Mouse (Mus musculus): Measurements from ENCODE around the gene Ppp1r18. TPM values are rescaled to one million over a fixed set of nuclear protein-coding genes. Genes with fewer than 3 reads are reported as not detected.

The Ppp1r18 gene
- total RNA-seq, 2 experiments from 2014 or later = 35.4 to 35.6 TPM

DNA sequence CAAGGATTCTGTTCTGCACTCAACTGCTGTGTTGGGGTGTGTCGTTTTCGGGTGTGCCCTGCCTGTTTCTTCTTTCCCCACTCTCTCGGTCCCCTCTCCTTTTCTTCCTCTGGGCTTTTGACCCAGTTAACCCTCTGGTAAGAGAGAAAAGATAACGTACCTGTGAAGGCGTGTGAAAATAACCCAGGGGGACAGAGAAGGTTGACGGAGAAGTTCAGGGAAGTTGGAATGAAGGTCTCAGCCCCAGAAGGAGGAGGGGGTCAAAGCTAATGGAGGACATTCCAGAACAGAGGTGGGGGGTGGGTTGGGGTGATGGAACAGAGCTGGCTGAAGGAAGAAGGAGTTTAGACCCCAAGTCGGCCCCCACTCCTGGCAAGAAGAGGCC is 3.6 kb downstream of the Ppp1r18 start:
- DNase-seq = no peak

DNA sequence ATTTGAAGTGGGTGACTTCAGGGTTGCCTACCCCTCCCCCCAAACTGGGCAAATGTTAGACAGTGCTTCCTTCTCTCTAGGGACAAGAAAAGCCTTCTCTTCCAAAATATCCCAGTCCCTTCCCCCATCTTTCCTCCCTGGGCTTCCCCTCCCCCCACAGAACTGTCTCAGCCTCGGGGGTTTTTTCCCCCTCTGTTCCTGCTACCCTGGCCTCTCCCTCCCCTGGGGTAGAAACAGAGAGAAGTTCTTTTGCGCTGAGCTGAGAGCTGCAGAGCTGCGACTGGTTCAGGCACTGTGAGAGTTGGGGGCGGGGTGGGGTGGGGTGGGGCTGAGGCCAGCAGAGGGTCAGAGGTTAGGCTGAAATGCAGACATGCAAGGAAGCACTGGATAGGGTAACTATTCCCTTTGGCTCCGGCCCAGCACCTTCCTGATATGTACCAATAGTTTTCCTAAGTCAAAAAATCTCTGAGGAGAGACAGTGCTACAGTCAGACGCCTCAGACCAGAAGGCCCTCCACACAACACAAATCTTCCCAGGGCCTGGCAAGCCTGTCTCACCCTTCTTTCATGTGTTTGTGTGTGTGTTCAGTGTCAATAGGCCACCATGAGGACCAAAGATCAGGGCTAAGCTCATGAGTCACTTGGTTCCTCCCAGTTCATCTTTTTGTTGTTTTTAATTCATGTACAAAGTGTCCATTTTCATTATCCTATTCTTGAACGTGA is 4.1 kb downstream of the Ppp1r18 start:
- peak; percentile 61 for DNase-seq

GRCm38 (mm10) chr17:35870151-35870883 is 4.9 kb downstream of the Ppp1r18 start:
- DNase-seq = peak; percentile 69

DNA sequence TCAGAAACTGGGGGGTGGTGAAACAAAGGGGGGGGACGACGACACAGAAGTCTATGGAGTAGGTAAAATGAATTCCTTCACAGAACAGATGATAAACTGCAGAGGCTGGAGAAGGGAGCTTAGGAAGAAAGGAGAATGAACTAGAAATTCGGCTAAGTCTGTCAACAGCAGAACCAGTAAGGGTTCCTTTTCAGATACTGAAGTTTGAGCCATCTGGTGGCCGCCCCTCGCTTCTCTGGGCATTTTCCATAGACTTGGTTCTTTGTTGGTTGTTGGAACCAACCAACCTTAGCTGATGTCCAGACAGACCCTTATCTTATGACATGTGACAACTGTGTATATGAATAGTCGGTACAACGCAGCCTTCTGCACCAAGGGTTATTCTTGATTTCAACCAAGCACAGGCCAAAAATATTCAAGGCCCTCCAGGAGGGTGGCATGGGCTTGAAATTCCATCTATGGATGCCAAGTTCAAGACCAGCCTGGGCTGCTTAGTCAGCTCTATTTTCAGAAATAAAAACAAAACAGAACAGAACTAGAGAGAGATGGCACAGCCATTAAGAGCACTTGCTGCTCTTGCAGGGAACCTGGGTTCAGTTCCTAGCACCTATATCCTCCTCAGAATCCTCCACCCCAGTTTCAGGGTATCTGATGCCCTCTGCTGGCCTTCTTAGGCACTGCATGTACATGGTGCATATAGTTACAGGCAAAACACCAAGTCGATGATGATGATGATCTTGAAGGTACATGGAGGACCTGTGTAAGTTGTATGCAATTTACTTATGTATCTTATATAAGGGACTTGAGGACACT is 5.7 kb downstream of the Ppp1r18 start:
- peak; percentile 48 for DNase-seq

GRCm38 (mm10) chr17:35873774-35874519 is 8.6 kb downstream of the Ppp1r18 start:
- DNase-seq = peak; percentile 95

DNA sequence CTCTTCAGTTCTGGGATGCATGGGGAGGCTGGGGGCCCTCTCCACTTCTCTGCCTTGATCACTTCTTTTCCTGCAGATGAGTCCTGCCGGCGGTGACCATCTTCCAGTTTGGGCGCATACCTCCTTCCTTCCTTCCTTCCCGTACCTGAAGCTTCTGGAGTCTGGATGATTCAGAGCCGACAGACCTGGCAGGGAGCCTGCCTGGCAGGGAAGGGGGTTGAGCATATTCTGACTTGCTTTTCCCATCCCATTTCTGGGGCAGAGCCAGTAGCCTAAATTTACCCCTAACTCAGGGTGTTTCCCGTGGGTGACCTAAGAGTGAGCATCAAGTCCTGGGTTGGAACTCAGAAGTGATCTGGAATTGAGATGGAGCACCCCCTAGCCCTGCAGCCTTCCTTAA is 9.3 kb downstream of the Ppp1r18 start:
- no peak for DNase-seq

- peak; percentile 97 for DNase-seq
These were observed 14.1 kb downstream of the Ppp1r18 start, which contains the start of gene Dhx16 for GRCm38 (mm10) chr17:35879245-35880057. Dhx16 (plus strand) TSS chr17:35879819.

GRCm38 (mm10) chr17:35882924-35883323 is 17.5 kb downstream of the Ppp1r18 start:
- no peak for DNase-seq

DNA sequence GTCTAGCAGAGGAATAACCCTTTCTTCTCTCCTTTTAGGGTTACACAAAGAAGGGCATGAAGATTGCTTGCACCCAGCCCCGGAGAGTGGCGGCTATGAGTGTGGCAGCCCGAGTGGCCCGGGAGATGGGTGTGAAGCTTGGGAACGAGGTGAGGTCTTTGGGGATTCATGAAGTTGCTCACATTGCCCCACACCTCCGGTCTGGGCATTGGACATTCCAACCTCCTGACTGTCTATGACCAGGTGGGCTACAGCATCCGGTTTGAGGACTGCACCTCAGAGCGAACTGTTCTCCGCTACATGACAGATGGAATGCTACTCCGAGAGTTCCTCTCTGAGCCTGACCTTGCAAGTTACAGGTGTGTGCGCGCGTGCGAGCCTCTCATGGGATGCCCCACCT is 18.4 kb downstream of the Ppp1r18 start:
- DNase-seq = no peak

GRCm38 (mm10) chr17:35887725-35888124 is 22.3 kb downstream of the Ppp1r18 start:
- DNase-seq = no peak

DNA sequence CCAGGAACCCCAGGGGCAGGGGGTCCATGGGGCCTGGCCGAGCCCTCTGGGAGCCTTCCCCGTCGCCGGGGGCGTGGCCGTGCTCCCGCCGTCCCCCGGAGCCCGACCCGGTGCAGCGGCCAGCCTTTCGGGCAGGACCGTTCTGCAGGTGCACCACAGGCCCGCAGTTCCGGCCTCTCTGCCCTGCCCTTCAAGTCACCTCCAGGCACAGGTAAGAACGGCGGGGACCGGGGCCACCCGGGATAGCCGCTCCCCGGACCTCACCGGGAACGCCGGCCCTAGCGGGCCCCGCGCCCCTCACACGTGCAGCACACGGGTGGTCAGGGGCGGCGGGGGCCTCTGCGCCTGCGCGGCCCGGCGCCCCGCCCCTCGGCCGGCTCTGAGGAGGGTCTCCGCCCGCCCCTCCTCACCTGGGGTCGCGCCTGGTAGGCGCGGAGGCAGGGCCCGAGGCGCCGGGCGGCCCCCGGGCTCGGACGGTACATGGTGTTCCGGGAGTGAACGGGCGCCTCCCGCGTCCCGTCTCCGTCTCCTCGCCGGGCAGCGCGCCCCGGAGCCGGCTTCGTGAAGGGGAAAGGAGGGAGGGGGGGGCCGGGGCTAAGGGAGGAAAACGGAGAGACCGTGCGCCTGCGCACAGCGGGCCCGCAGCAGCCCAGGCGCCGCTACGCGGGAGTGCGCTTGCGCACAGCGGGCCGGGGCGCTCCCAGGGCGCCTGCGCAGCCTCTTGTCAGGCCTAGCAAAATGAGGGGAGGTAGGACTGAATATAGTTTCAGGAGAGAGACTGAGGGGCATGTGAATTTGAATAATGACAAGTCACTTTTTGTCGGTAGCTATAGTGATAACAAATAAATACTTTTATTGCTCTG is 31.6 kb downstream of the Ppp1r18 start, which contains the start of gene 2310061I04Rik:
2310061I04Rik (minus strand) TSS at position 651 of the 863 bp plus-strand sequence.
- peak; percentile 94 for DNase-seq

DNA sequence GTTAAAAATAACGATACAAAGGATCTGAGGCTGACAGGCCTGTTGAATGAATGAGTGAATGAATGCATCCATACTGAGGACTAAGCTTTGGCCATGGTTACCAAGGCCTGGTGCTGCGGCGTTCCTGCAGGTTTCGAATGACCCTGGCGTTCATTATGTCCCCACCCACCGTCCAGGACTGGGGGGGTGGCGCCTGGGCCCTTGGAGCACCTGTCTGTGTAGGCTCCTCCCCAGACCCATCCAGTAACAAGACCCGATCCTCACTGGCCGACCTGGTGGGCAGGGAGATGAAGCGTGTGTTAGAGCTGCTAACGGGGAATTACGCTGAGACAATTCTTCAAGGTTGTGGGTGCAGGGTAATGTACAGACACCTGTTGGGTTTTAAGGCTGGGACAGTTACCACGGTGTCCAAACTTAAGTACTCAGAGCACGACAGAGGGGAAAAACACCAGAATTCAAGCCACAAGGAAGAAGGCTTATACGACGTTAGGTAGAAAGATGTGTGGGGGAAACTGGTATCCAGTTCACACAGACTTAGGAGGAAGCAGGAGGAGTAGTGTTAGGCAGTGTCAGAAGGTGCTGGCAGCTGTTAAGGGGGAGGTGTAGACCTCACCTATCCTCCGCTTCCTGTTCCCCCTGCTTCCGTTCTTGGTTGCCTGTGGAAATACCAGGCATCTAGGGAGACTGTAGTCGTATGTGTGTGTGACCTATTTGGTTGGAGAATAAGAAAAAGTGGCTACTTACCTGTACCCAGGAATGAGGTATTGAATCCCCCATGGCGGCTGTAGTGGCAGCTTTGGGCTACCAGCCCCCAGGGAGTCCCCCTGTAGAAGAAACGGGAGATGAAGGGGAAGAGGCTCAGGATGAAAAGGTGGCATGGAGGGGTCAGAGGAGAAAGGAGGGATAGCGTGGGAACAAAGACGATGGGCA is 32.5 kb downstream of the Ppp1r18 start:
- DNase-seq = peak; percentile 25

DNA sequence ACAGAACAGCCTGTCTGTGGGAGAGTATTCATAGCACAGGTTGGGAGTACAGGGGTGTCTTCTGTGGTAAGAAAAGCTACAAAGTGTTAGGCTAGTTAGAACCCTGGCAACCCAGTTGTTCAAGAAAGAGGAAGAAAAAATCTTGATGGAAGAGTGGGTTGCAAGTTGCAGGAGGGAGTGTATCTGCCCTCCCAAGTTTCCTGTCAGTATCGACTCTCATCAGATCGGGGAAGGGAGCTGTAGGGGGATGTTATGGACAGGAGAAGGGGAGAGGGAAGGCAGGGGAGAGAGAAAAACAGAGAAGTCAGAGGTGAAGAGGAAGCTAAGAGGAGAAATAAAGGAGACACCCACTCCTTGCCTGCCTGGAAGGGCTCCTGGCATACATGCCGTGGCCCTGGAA is 35.2 kb downstream of the Ppp1r18 start:
- DNase-seq = no peak

DNA sequence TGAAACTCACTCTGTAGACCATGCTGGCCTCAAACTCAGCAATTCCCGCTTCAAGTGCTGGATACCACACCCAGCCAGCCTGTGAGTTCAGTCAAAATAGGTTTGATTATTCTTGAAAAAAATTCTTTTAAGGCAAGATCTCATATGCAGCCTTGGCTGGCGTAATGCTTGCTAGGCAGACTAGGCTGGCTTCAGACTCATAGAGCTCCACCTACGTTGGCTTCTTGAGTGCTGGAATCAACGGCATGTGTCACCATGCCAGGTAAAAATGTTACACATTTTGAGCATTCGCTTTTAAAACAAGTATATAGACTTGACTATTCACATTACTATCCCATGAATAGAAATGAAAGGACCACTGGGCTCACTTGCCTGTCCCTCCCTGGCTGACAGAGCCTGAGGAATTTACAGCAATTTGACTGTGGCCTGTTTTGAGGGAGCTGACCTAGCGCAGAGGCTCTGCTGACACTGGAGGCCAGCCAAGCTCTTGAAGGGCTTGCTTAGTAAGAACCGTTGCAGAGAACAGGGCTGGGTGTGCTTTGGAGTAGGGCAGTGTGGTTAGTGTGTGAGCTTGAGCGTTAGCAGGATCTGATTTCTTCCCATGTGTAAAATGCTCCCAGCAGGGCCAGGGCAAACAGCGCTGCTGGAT is 38.1 kb downstream of the Ppp1r18 start:
- DNase-seq = peak; percentile 61

DNA sequence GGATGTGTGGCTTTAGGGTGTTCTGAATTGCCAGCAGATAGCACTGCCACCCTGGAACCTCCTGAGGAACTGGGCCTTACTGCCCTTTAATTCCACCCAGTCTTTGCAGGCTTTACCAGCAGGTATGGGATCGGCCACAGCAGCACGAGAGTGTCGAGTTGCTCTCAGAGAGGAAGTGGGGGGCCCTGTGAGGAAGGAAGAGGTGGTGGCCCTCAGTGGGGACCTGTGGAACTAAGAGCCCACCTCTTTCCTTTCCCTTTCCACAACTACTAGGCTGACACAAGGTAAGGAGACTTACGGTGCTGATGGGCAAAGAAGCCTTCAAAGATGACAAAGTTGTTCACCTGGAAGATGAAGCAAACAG is 38.6 kb downstream of the Ppp1r18 start:
- DNase-seq = no peak

DNA sequence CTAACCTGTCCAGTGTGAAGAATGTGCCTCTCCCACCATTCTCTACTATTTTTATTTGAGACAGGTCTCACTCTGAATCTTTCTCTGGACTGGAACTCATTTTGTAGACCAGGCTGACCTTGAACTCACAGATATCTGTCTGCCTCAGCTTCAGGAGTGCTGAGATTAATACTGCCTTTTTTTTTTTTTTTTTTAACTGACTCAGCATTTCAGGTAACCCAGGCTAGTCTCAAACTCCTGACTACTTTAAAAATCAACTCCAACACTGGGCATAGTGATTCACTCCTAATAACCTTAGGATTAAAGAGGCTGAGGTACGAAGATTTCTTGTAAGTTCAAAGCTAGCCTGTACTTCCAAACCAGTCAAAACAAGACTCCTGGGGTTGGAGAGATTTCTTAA is 40.2 kb downstream of the Ppp1r18 start:
- DNase-seq = no peak

DNA sequence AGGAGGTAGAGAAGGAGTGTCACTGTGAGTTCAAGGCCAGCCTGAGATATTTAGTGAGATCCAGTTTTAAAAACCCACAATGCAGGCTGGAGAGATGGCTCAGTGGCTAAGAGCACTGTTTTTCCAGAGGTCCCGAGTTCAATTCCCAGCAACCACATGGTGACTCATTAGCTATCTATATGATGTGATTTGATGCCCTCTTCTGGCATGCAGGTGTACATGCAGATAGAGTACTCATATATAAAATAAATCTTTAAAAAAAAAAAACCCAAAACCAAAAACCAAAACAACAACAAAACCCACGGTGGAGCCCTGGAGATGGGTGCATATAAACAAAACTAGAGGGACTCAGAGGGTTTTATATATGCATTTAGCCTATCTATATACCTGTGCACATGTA is 42.2 kb downstream of the Ppp1r18 start:
- no peak for DNase-seq

DNA sequence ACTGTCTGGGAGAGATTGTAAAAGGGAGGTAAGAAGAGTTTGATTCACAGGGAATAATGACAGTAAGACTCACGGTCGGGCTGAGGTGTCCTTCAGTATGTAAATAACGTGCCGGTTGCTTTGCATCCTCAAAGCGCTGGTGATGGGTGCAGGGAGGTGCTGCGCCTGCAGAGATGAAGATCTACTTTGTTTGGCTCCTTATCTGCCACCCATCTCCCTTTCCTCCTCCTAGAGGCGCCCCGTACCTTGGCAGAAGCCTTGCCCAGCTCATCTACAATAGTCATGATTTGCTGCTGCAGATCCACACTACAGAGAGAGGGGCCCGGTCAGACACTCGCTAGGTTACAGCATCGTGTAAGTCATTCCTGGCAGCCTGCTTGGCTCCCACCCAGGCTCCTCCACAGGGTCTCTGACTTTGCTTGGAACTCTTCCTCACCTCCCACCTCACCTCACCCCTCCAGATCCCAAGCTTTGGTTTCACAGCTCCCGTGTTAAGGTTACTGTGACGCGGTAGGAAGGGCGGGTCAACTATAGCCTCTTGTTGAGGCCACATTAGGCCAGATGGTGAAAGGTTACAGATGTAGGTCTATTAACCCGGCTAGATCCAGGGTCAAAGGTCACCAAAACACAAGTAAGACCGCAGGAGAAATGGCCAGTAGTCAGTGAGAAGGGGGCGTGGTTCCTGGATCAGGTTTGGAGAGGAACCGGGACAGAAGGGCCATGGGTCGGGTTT is 44.0 kb downstream of the Ppp1r18 start:
- no peak for DNase-seq

Measured in adrenal gland, postnatal 10 days (tissue).